Comparison of ENCODE assay signal across 12 mouse cellular contexts in genomic region chr5:134418315-134419074, GRCm38 (mm10). TPM values are rescaled to one million over a fixed set of nuclear protein-coding genes. Genes with fewer than 3 reads are reported as not detected.
DNase-seq lines count a peak whose midpoint lies in the region; ATAC-seq lines count a peak whose summit lies in the region.
"Had no signal": no experiment of that assay in that cellular context is flagged by ENCODE, and none has a peak within 500 bp of the region (broad histone marks: within the 10 kb centered on the region; RNA-seq: fewer than 3 reads in every experiment).

No protein-coding gene starts in this region.

- H3K4me1 ChIP-seq in kidney, embryonic 15.5 days = peaks cover 2% of the 10 kb centered on the region; the same call in 1 of the 2 replicates
- peaks cover 5% of the 10 kb centered on the region for H3K4me1 ChIP-seq in hindbrain, embryonic 10.5 days (replicated peaks)

- ATAC-seq in kidney, embryonic 15.5 days (replicated peaks; ENCODE audit: low FRiP score) = peak; percentile 53; the same call in 1 of the 2 replicates
- ATAC-seq: Patski had no signal

- no peaks in the 10 kb centered on the region for H3K9me3 ChIP-seq in kidney, embryonic 15.5 days (replicated peaks)
- no peaks in the 10 kb centered on the region for H3K9me3 ChIP-seq in hindbrain, embryonic 10.5 days
- H3K9me3 ChIP-seq: neural tube, embryonic 13.5 days had no signal

- H3K27ac ChIP-seq in kidney, embryonic 15.5 days = 0 out of 2 replicates have a peak overlapping the region, but pooled peaks have one; percentile 37
- no peak overlapping the region for H3K27ac ChIP-seq in hindbrain, embryonic 10.5 days
- H3K27ac ChIP-seq: macrophage; neural tube, embryonic 13.5 days had no signal

- no peak overlapping the region for H3K4me3 ChIP-seq in kidney, embryonic 15.5 days (replicated peaks)
- H3K4me3 ChIP-seq in hindbrain, embryonic 10.5 days = no peak overlapping the region
- H3K4me3 ChIP-seq: erythroblast, embryonic 14.5 days; neural tube, embryonic 13.5 days had no signal

- 94% methylated on average over 6 of the region's 6 CpGs for WGBS in kidney, embryonic 15.5 days
- 96% methylated on average over 6 of the region's 6 CpGs for WGBS in hindbrain, embryonic 10.5 days

- peaks cover 56% of the 10 kb centered on the region for H3K36me3 ChIP-seq in kidney, embryonic 15.5 days
- H3K36me3 ChIP-seq in hindbrain, embryonic 10.5 days = peaks cover 72% of the 10 kb centered on the region

- H3K4me2 ChIP-seq in kidney, embryonic 15.5 days = no peak overlapping the region
- H3K4me2 ChIP-seq: liver, embryonic 11.5 days; neural tube, embryonic 13.5 days had no signal

- peak; percentile 65 for DNase-seq in ovary, adult 18-20 months (ENCODE audit: low spot score)
- DNase-seq in ovary, postnatal 10 days (ENCODE audit: low spot score) = no peak
- peak; percentile 85 to 86 for DNase-seq in adrenal gland, postnatal 36 days
- peak; percentile 21 for DNase-seq in yolk sac, embryonic 10.5 days (ENCODE audit: low spot score)
- no peak for DNase-seq in thymus, postnatal 25 days
- DNase-seq in hindbrain, embryonic 10.5 days (ENCODE audit: low spot score) = no peak

- no peak overlapping the region for H3K9ac ChIP-seq in kidney, embryonic 15.5 days
- H3K9ac ChIP-seq: neural tube, embryonic 13.5 days had no signal

- no peaks in the 10 kb centered on the region for H3K27me3 ChIP-seq in kidney, embryonic 15.5 days
- H3K27me3 ChIP-seq in hindbrain, embryonic 10.5 days (ENCODE audit: insufficient read depth, poor library complexity, severe bottlenecking) = no peaks in the 10 kb centered on the region
- H3K27me3 ChIP-seq: neural tube, embryonic 13.5 days; Patski had no signal

RNA-seq across cellular contexts. Expression of gene Gtf2ird1, which starts 38.0 kb away (rescaled TPM):
- 10 to 100 TPM; 44.4 to 59.1 TPM for total RNA-seq in adrenal gland, postnatal 36 days (2021)
- 77.5 and 84.3 TPM in 2 replicates for polyA plus RNA-seq in kidney, embryonic 15.5 days (2015; fragmentation: Nextera tagmentation; extraction: Ambion mirVana)
- polyA plus RNA-seq in hindbrain, embryonic 10.5 days (2016; fragmentation: Nextera tagmentation; extraction: Ambion mirVana) = 84.8 and 91.6 TPM in 2 replicates

Comparison
In these comparisons a context has a peak if more than half of its experiments do, and no peak if none do; other contexts are left out.
1. DNase-seq: peak in ovary, adult 18-20 months (single experiment), adrenal gland, postnatal 36 days (2 of 2) and yolk sac, embryonic 10.5 days (single experiment); none in ovary, postnatal 10 days (single experiment), thymus, postnatal 25 days (single experiment) and hindbrain, embryonic 10.5 days (single experiment).